Mouse (Mus musculus) lung, embryonic 16.5 days (tissue): ENCODE results near the gene Tigd4. TPM values are rescaled to one million over a fixed set of nuclear protein-coding genes. Genes with fewer than 3 reads are reported as not detected.

ENCODE experiments used
- ATAC-seq: fragments of 200-750 bp; cut with Nextera tagmentation; 2 replicates; pipeline ENCODE4 v1.8.0; 2017; ENCODE audit warnings: low read depth, mild to moderate bottlenecking, moderate library complexity
- H3K27ac ChIP-seq: fragments of 300-500 bp; sonication (generic); 2 replicates; pipeline ENCODE4 v1.5.1; 2014; ENCODE audit warnings: mild to moderate bottlenecking, control low read depth, low read length
- H3K27me3 ChIP-seq: fragments of 300-500 bp; sonication (generic); 2 replicates; pipeline ENCODE4 v1.6.1; 2014; ENCODE audit warnings: low read depth, low read length, mixed read lengths; ENCODE audit not compliant: control insufficient read depth, insufficient read depth
- H3K36me3 ChIP-seq: fragments of 300-500 bp; sonication (generic); 2 replicates; pipeline ENCODE4 v1.6.1; 2014; ENCODE audit warnings: low read length; ENCODE audit not compliant: control insufficient read depth, insufficient read depth
- H3K4me1 ChIP-seq: fragments of 300-500 bp; sonication (generic); replicated peaks from 2 replicates; pipeline ENCODE4 v1.6.1; 2014; ENCODE audit warnings: low read length, mixed read lengths; ENCODE audit not compliant: control insufficient read depth, insufficient read depth
- H3K4me2 ChIP-seq: fragments of 300-500 bp; sonication (generic); 2 replicates; pipeline ENCODE4 v1.6.1; 2014; ENCODE audit warnings: low read depth, low read length, control low read depth
- H3K4me3 ChIP-seq: fragments of 300-500 bp; sonication (generic); 2 replicates; pipeline ENCODE4 v1.5.1; 2014; ENCODE audit warnings: mild to moderate bottlenecking, low read length, control low read depth
- H3K9ac ChIP-seq: fragments of 300-500 bp; sonication (generic); 2 replicates; pipeline ENCODE4 v1.6.1; 2014; ENCODE audit warnings: low read length, control low read depth
- H3K9me3 ChIP-seq: fragments of 300-500 bp; sonication (generic); 2 replicates; pipeline ENCODE4 v1.6.1; 2016; ENCODE audit warnings: low read length; ENCODE audit not compliant: control insufficient read depth
- WGBS: fragments of 180-500 bp; shearing (Covaris S2); extraction: QIAGEN DNeasy Blood & Tissue Kit; methylation state at CpG from one replicate; pipeline ENCODE4 v1.1.7; 2014; 5-methylcytosine and 5-hydroxymethylcytosine counted together
- polyA plus RNA-seq: library from polyadenylated mRNA; unstranded; fragments of >200 nt; fragmentation: Nextera tagmentation; extraction: Ambion mirVana; gene quantifications from 2 replicates; pipeline ENCODE4 v1.2.1, GENCODE M21; 2015

Tigd4 gene
- polyA plus RNA-seq, 1 experiment from 2014 or later = 0.28 TPM

DNA sequence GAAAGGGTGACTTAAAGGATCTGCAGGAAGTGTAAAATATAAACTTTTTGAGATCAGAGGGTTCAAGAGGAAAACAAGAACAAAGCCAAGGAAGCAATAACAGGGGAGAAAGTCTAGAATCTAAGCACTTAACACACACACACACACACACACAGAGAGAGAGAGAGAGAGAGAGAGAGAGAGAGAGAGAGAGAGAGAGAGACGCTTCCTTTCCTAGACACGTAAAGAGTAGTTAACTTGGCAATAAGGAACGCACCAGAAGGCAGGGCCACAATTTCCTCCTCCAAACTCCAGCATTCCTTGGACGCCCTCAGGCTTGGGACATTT is 11.7 kb upstream of the Tigd4 start:
- Histone ChIP-seq H3K27ac (peak overlapping the region; percentile 98), H3K4me1 (peaks cover 24% of the 10 kb centered on the region), H3K36me3 (no peaks in the 10 kb centered on the region), H3K9me3 (no peaks in the 10 kb centered on the region), H3K27me3 (no peaks in the 10 kb centered on the region), H3K9ac (peak overlapping the region; percentile 86), H3K4me3 (peak overlapping the region; percentile 91), H3K4me2 (peak overlapping the region; percentile 60)
- whole genome bisulfite sequencing = 0% methylated on average over 4 of the region's 4 CpGs
- ATAC-seq = no peak

GRCm38 (mm10) chr3:84582023-84582912 is 11.1 kb upstream of the Tigd4 start, which contains the start of gene Arfip1:
Arfip1 (minus strand) TSS chr3:84582625.
- H3K4me1 ChIP-seq = peaks cover 23% of the 10 kb centered on the region
- peak; percentile 99 for ATAC-seq
- no peaks in the 10 kb centered on the region for H3K9me3 ChIP-seq
- peak within 1 kb of the TSS; percentile 60 for H3K4me2 ChIP-seq
- H3K9ac ChIP-seq = peak within 1 kb of the TSS; percentile 86
- H3K27me3 ChIP-seq = no peaks in the 10 kb centered on the region
- 1% methylated on average over 70 of the region's 70 CpGs for WGBS
- H3K27ac ChIP-seq = peak within 1 kb of the TSS; percentile 98
- peak within 1 kb of the TSS; percentile 91 for H3K4me3 ChIP-seq
- H3K36me3 ChIP-seq = no peaks in the 10 kb centered on the region

GRCm38 (mm10) chr3:84582913-84583276 is 10.5 kb upstream of the Tigd4 start:
- no peaks in the 10 kb centered on the region for H3K9me3 ChIP-seq
- H3K9ac ChIP-seq = peak overlapping the region; percentile 86
- peak; percentile 26 for ATAC-seq
- under 1% methylated on average over 27 of the region's 27 CpGs for WGBS
- H3K4me1 ChIP-seq = peaks cover 23% of the 10 kb centered on the region
- H3K36me3 ChIP-seq = no peaks in the 10 kb centered on the region
- H3K27ac ChIP-seq = peak overlapping the region; percentile 98
- H3K4me2 ChIP-seq = peak overlapping the region; percentile 60
- H3K4me3 ChIP-seq = peak overlapping the region; percentile 91
- no peaks in the 10 kb centered on the region for H3K27me3 ChIP-seq

- WGBS = 26% methylated on average over 5 of the region's 5 CpGs
- Histone ChIP-seq H3K36me3 (no peaks in the 10 kb centered on the region), H3K4me3 (no peak overlapping the region), H3K4me2 (no peak overlapping the region), H3K4me1 (peaks cover 10% of the 10 kb centered on the region), H3K27me3 (no peaks in the 10 kb centered on the region), H3K9ac (no peak overlapping the region), H3K27ac (no peak overlapping the region), H3K9me3 (no peaks in the 10 kb centered on the region)
- ATAC-seq = no peak
These were observed 6.6 kb upstream of the Tigd4 start for GRCm38 (mm10) chr3:84586736-84587135.

DNA sequence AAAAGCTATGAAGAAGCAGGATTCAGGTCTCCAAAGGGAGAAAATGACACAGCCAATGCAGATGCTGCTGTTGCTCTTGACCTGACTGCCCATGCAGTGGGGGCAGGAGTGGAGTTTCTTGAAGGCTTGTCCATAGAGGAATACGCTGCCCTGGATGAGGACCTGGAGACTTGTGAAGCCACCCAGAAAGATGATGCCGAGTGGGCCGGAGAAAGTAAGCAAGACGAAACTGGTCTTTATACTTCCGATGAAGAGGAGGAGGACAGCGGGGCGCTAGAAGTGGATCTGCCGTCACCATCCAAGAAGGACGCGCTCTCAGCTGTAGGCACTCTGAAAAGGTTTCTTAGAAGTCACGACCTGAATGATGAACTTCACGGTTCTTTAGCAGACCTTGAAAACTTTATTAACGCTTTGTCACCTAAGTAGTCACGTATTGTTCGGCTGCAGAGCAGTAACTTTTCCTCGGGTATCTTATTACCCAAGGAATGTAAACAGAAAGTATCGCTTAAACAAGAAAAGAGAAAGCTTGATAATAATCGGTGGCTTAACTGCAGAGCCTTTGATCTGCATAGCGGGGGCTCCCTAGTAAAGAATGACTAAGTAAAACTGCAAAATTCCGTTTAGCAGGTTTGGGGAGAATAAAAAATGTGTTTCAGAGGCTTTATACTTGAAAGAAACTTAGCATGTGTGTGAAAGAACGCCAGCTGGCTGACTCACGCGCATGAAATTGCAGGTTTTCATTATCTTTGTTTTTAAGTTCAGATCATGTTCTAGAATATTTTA is 1.7 kb downstream of the Tigd4 start:
- Histone ChIP-seq H3K4me1 (peaks cover 9% of the 10 kb centered on the region; the same call in 1 of the 2 replicates), H3K9ac (peak overlapping the region; percentile 32), H3K27me3 (no peaks in the 10 kb centered on the region), H3K4me3 (peak overlapping the region; percentile 51), H3K36me3 (no peaks in the 10 kb centered on the region), H3K4me2 (peak overlapping the region; percentile 64), H3K9me3 (no peaks in the 10 kb centered on the region), H3K27ac (peak overlapping the region; percentile 4; the same call in 1 of the 2 replicates)
- no peak for ATAC-seq
- 4% methylated on average over 23 of the region's 23 CpGs for WGBS

DNA sequence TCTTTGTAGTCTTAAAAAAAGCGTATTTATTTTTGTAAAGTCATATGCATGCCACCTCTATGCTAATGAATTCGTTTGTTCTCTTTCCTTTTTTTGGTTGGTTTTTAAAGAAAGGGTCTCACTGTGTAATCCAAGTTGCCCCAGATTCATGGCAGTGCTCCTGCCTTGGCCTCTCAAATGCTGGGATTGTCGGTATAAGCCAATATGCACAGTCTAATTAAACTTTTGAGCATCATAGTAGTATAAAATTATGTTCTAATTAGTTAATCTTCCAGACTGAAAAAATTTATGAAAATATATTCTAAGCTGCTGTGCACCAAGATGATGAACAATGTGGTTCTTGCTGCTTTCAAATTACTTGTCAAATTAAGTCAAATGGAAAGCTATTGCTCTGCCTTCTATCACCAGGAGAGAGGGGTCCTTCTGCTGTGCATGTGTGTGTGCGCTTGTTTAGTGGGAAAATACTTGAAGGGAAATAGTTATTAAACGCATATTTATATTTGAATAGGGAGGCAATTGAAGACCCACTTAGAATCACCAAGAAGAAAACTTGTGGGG is 2.4 kb downstream of the Tigd4 start:
- no peak for ATAC-seq
- 30% methylated on average over 5 of the region's 5 CpGs for WGBS
- H3K4me3 ChIP-seq = peak overlapping the region; percentile 51
- no peak overlapping the region for H3K9ac ChIP-seq
- no peaks in the 10 kb centered on the region for H3K36me3 ChIP-seq
- no peaks in the 10 kb centered on the region for H3K27me3 ChIP-seq
- no peaks in the 10 kb centered on the region for H3K9me3 ChIP-seq
- H3K27ac ChIP-seq = no peak overlapping the region
- peak overlapping the region; percentile 64 for H3K4me2 ChIP-seq
- peaks cover 9% of the 10 kb centered on the region for H3K4me1 ChIP-seq

DNA sequence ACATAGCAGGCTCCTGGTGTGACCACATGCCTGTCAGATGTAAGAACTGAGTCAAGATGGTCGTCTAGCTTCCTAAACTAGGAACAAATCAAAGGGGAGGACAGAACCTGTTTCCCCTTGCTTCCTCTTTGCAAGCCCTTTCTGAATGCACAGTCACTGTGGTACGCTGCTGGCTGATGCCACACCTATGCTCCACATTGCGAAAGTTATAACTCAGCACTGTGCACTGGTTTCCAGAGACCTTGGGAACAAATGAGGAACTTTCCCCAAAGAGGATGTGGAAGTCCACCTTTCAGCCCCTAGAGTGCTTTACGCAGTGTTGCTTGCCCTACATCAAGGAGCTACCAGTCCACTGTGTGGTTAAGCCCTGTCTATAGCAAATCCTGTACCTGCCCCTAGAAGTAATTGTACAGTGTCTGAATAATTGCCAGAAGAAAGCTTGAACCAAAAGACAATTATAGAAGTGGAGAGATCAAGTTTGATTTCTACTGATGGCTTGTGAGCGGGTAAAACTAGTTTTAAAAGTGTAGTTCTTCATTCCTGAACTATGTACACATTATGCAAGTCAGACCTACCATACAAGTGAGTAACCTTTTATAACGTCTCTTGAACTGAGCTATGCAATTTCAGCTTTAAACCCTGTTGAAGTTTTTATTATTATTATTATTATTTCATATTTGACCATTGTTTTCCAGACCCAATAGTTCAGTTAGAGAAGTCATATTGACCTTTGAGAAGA is 4.8 kb downstream of the Tigd4 start:
- peak overlapping the region; percentile 72 for H3K27ac ChIP-seq
- no peak overlapping the region for H3K4me2 ChIP-seq
- WGBS = 56% methylated on average over 6 of the region's 6 CpGs
- H3K4me1 ChIP-seq = peaks cover 11% of the 10 kb centered on the region
- no peak overlapping the region for H3K4me3 ChIP-seq
- H3K36me3 ChIP-seq = no peaks in the 10 kb centered on the region
- H3K9ac ChIP-seq = no peak overlapping the region
- no peaks in the 10 kb centered on the region for H3K9me3 ChIP-seq
- peak; percentile 69 for ATAC-seq
- H3K27me3 ChIP-seq = no peaks in the 10 kb centered on the region

- Histone ChIP-seq H3K4me1 (peaks cover 11% of the 10 kb centered on the region), H3K36me3 (no peaks in the 10 kb centered on the region), H3K27me3 (no peaks in the 10 kb centered on the region), H3K9ac (no peak overlapping the region), H3K27ac (no peak overlapping the region), H3K9me3 (no peaks in the 10 kb centered on the region), H3K4me2 (no peak overlapping the region), H3K4me3 (no peak overlapping the region)
- no peak for ATAC-seq
- 62% methylated on average over 6 of the region's 6 CpGs for WGBS
These were observed 5.4 kb downstream of the Tigd4 start for GRCm38 (mm10) chr3:84598756-84599155.
